Mouse (Mus musculus) MEL (cell line): ENCODE results near the gene Pgap3. TPM values are rescaled to one million over a fixed set of nuclear protein-coding genes. Genes with fewer than 3 reads are reported as not detected.
A peak's percentile ranks its signal among the peaks of the same experiment; 100 is the strongest.

Experiments used
- DNase-seq: peaks from one replicate; pipeline ENCODE4 v3.0.0; 2011; ENCODE audit warnings: low read depth, low spot score
- H3K27ac ChIP-seq: 2 replicates; pipeline ENCODE4 v1.5.1; 2012; ENCODE audit warnings: low read depth, mild to moderate bottlenecking, control low read depth, low read length, moderate library complexity; ENCODE audit not compliant: control insufficient read depth
- H3K27me3 ChIP-seq, 2 experiments: fragments of 150-350 bp in 1 of 2; sonication (generic) in 1 of 2; 2 replicates each; pipeline ENCODE4 v1.6.1; 2012; ENCODE audit warnings: low read length in 2 of 2, mild to moderate bottlenecking in 2 of 2, improper control_type of control experiment in 1 of 2, moderate library complexity in 1 of 2; ENCODE audit not compliant: insufficient read depth in 2 of 2, control insufficient read depth in 1 of 2
- H3K36me3 ChIP-seq, 2 experiments: 2 replicates each; pipeline ENCODE4 v1.6.1; 2012 to 2014; ENCODE audit warnings: low read length in 2 of 2, improper control_type of control experiment in 1 of 2, inconsistent platforms in 1 of 2, mild to moderate bottlenecking in 1 of 2; ENCODE audit not compliant: insufficient read depth in 2 of 2, control insufficient read depth in 1 of 2
- H3K4me1 ChIP-seq, 2 experiments: fragments of 150-350 bp in 1 of 2; sonication (generic) in 1 of 2; 2 replicates each; pipeline ENCODE4 v1.6.1; 2012; ENCODE audit warnings: low read length in 2 of 2, improper control_type of control experiment in 1 of 2, mild to moderate bottlenecking in 1 of 2; ENCODE audit not compliant: insufficient read depth in 2 of 2, control insufficient read depth in 1 of 2
- H3K4me3 ChIP-seq, 2 experiments: fragments of 150-350 bp in 1 of 2; sonication (generic) in 1 of 2; 2 replicates each; pipeline ENCODE4 v1.5.1; 2012; ENCODE audit warnings: low read depth in 2 of 2, low read length in 2 of 2, mild to moderate bottlenecking in 2 of 2, moderate library complexity in 2 of 2, control low read depth in 1 of 2, improper control_type of control experiment in 1 of 2; ENCODE audit not compliant: control insufficient read depth in 1 of 2, insufficient read depth in 1 of 2
- H3K79me2 ChIP-seq: 2 replicates; pipeline ENCODE4 v1.6.1; 2012; ENCODE audit warnings: mild to moderate bottlenecking, low read length, moderate library complexity; ENCODE audit not compliant: control insufficient read depth, poor library complexity, insufficient read depth
- H3K9ac ChIP-seq: 2 replicates; pipeline ENCODE4 v1.6.1; 2012; ENCODE audit warnings: low read depth, mild to moderate bottlenecking, control low read depth, low read length, moderate library complexity; ENCODE audit not compliant: control insufficient read depth, poor library complexity, severe bottlenecking
- H3K9me3 ChIP-seq: fragments of 150-350 bp; sonication (generic); replicated peaks from 2 replicates; pipeline ENCODE4 v1.6.1; 2012; ENCODE audit warnings: mild to moderate bottlenecking, low read length, improper control_type of control experiment, moderate library complexity; ENCODE audit not compliant: insufficient read depth
- BHLHE40 ChIP-seq: IDR thresholded peaks from 2 replicates; pipeline ENCODE4 v1.6.1; 2012; ENCODE audit warnings: low read depth, mild to moderate bottlenecking, inconsistent platforms, low read length, improper control_type of control experiment, borderline replicate concordance
- CHD1 ChIP-seq: IDR thresholded peaks from 2 replicates; pipeline ENCODE4 v1.6.1; 2012; ENCODE audit warnings: low read depth, mild to moderate bottlenecking, inconsistent platforms, low read length, improper control_type of control experiment
- CHD2 ChIP-seq: IDR thresholded peaks from 2 replicates; pipeline ENCODE4 v1.6.1; 2011; ENCODE audit warnings: low read length, improper control_type of control experiment
- ELF1 ChIP-seq: IDR thresholded peaks from 2 replicates; pipeline ENCODE4 v1.6.1; 2014; ENCODE audit warnings: low read depth, mild to moderate bottlenecking, inconsistent platforms, low read length, improper control_type of control experiment, moderate library complexity
- EP300 ChIP-seq, 2 experiments: IDR thresholded peaks; 2 replicates each; pipeline ENCODE4 v1.6.1; 2011; ENCODE audit warnings: improper control_type of control experiment in 2 of 2, low read length in 2 of 2, low read depth in 1 of 2, mild to moderate bottlenecking in 1 of 2
- ETS1 ChIP-seq: IDR thresholded peaks from 2 replicates; pipeline ENCODE4 v1.6.1; 2012; ENCODE audit warnings: low read depth, mild to moderate bottlenecking, inconsistent platforms, low read length, improper control_type of control experiment, moderate library complexity
- GATA1 ChIP-seq: IDR thresholded peaks from 2 replicates; pipeline ENCODE4 v1.6.1; 2011; ENCODE audit warnings: low read depth, low read length, improper control_type of control experiment
- JUND ChIP-seq: IDR thresholded peaks from 2 replicates; pipeline ENCODE4 v1.6.1; 2011; ENCODE audit warnings: low read depth, mild to moderate bottlenecking, improper control_type of control experiment, low read length
- KAT2A ChIP-seq: conservative IDR thresholded peaks from 2 replicates; pipeline ENCODE4 v1.6.1; 2012; ENCODE audit warnings: low read depth, low read length, improper control_type of control experiment, inconsistent platforms
- MAZ ChIP-seq: IDR thresholded peaks from 2 replicates; pipeline ENCODE4 v1.6.1; 2012; ENCODE audit warnings: low read depth, mild to moderate bottlenecking, inconsistent platforms, low read length, improper control_type of control experiment
- MEF2A ChIP-seq: IDR thresholded peaks from 2 replicates; pipeline ENCODE4 v1.6.1; 2014; ENCODE audit warnings: low read depth, mild to moderate bottlenecking, inconsistent platforms, low read length, improper control_type of control experiment; ENCODE audit not compliant: poor library complexity, insufficient replicate concordance, severe bottlenecking; ENCODE audit errors: extremely low read depth
- MXI1 ChIP-seq: IDR thresholded peaks from 2 replicates; pipeline ENCODE4 v1.6.1; 2011; ENCODE audit warnings: mild to moderate bottlenecking, low read depth, low read length, improper control_type of control experiment
- MYB ChIP-seq: IDR thresholded peaks from 2 replicates; pipeline ENCODE4 v1.6.1; 2011; ENCODE audit warnings: mild to moderate bottlenecking, low read depth, low read length, improper control_type of control experiment
- NELFE ChIP-seq: IDR thresholded peaks from 2 replicates; pipeline ENCODE4 v1.6.1; 2011; ENCODE audit warnings: low read depth, low read length, improper control_type of control experiment
- POLR2A ChIP-seq, 2 experiments: IDR thresholded peaks; 2 replicates each; pipeline ENCODE4 v1.6.1; 2011 to 2012; ENCODE audit warnings: low read length in 2 of 2, mild to moderate bottlenecking in 2 of 2, control low read depth in 1 of 2, improper control_type of control experiment in 1 of 2, low read depth in 1 of 2, moderate library complexity in 1 of 2; ENCODE audit not compliant: control insufficient read depth in 1 of 2, insufficient read depth in 1 of 2, poor library complexity in 1 of 2
- POLR2AphosphoS5 ChIP-seq: IDR thresholded peaks from 2 replicates; pipeline ENCODE4 v1.6.1; 2012; ENCODE audit warnings: low read depth, borderline replicate concordance, mild to moderate bottlenecking, inconsistent platforms, low read length, moderate library complexity, mixed read lengths
- RAD21 ChIP-seq: IDR thresholded peaks from 2 replicates; pipeline ENCODE4 v1.6.1; 2011; ENCODE audit warnings: mild to moderate bottlenecking, low read depth, low read length, improper control_type of control experiment
- RCOR1 ChIP-seq: IDR thresholded peaks from 2 replicates; pipeline ENCODE4 v1.6.1; 2012; ENCODE audit warnings: low read depth, mild to moderate bottlenecking, inconsistent platforms, low read length, improper control_type of control experiment
- SIN3A ChIP-seq: IDR thresholded peaks from 2 replicates; pipeline ENCODE4 v1.6.1; 2012; ENCODE audit warnings: low read length, improper control_type of control experiment, inconsistent platforms
- SMC3 ChIP-seq: IDR thresholded peaks from 2 replicates; pipeline ENCODE4 v1.6.1; 2011; ENCODE audit warnings: low read depth, low read length, improper control_type of control experiment
- TAL1 ChIP-seq: IDR thresholded peaks from 2 replicates; pipeline ENCODE4 v1.6.1; 2012; ENCODE audit warnings: mild to moderate bottlenecking, inconsistent platforms, low read length, moderate library complexity, mixed read lengths
- TBP ChIP-seq: IDR thresholded peaks from 2 replicates; pipeline ENCODE4 v1.8.0; 2011; ENCODE audit warnings: low read depth, low read length, improper control_type of control experiment
- TCF12 ChIP-seq: IDR thresholded peaks from 2 replicates; pipeline ENCODE4 v1.6.1; 2014; ENCODE audit warnings: low read depth, mild to moderate bottlenecking, inconsistent platforms, low read length, improper control_type of control experiment, moderate library complexity
- UBTF ChIP-seq: IDR thresholded peaks from 2 replicates; pipeline ENCODE4 v1.6.1; 2012; ENCODE audit warnings: low read depth, mild to moderate bottlenecking, inconsistent platforms, low read length, improper control_type of control experiment, moderate library complexity, borderline replicate concordance; ENCODE audit not compliant: insufficient read depth
- USF1 ChIP-seq: IDR thresholded peaks from 2 replicates; pipeline ENCODE4 v1.6.1; 2014; ENCODE audit warnings: low read depth, mild to moderate bottlenecking, inconsistent platforms, low read length, improper control_type of control experiment, moderate library complexity
- USF2 ChIP-seq, 2 experiments: IDR thresholded peaks; 2 replicates each; pipeline ENCODE4 v1.6.1; 2011 to 2012; ENCODE audit warnings: improper control_type of control experiment in 2 of 2, low read length in 2 of 2, borderline replicate concordance in 1 of 2, inconsistent platforms in 1 of 2, low read depth in 1 of 2, mild to moderate bottlenecking in 1 of 2; ENCODE audit not compliant: insufficient read depth in 1 of 2
- ZC3H11A ChIP-seq: IDR thresholded peaks from 2 replicates; pipeline ENCODE4 v1.6.1; 2012; ENCODE audit warnings: low read depth, mild to moderate bottlenecking, inconsistent platforms, low read length, improper control_type of control experiment
- ZKSCAN1 ChIP-seq: IDR thresholded peaks from 2 replicates; pipeline ENCODE4 v1.6.1; 2012; ENCODE audit warnings: low read depth, mild to moderate bottlenecking, inconsistent platforms, low read length, improper control_type of control experiment, moderate library complexity
- ZMIZ1 ChIP-seq: IDR thresholded peaks from 2 replicates; pipeline ENCODE4 v1.6.1; 2012; ENCODE audit warnings: low read depth, mild to moderate bottlenecking, inconsistent platforms, low read length, improper control_type of control experiment, moderate library complexity
- ZNF384 ChIP-seq: IDR thresholded peaks from 2 replicates; pipeline ENCODE4 v1.6.1; 2012; ENCODE audit warnings: low read depth, mild to moderate bottlenecking, inconsistent platforms, low read length, improper control_type of control experiment
- polyA plus RNA-seq, 2 experiments: library from polyadenylated mRNA; stranded (reverse) in 1 of 2; unstranded in 1 of 2; fragments of >175 nt in 1 of 2; fragments of >200 nt in 1 of 2; gene quantifications; 2 replicates each; pipeline versions ENCODE4 v1.2.1 to v1.2.4; 2012; ENCODE audit warnings: low replicate concordance in 2 of 2, low read depth in 1 of 2; ENCODE audit not compliant: insufficient read length in 2 of 2, insufficient read depth in 1 of 2, missing spikeins in 1 of 2
- total RNA-seq: library from RNA; depleted of rRNA; stranded (reverse); fragments of 300-350 nt; gene quantifications from 2 replicates; pipeline ENCODE4 v1.2.3, GENCODE M21; 2012

Gene Pgap3
- total and polyA plus RNA-seq, 3 experiments = 7.4 to 8.4 TPM; not detected in 1

DNA sequence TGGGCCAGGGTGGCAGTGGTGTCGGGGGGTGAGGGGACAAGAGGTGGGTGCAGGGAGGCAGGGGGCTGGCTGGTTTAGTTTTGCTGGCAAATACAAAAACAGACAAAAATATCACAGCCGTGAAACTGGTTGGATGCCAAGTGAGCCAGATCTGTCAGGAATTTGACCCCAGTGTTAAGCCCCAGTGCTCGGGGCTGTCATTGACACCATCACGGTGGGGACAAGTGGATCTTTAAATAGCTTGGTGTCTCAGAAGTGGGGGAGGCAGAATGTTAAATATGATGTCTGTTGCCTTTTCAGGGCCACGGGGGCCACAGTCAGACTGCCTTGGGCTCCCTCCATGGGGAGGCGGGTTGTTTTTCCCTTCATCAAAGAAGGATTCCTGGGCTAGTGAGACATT is 6.0 kb downstream of the Pgap3 start:
- TF ChIP-seq ZNF384 (no peak), MAZ (no peak), MEF2A (no peak), CHD2 (no peak), GATA1 (no peak)
- TF ChIP-seq, all 39 proteins: peak for 0
- no peaks in the 10 kb centered on the region for H3K79me2 ChIP-seq
- H3K4me3 ChIP-seq = no peak overlapping the region
- H3K9ac ChIP-seq = peak overlapping the region; percentile 53; the same call in 1 of the 2 replicates
- DNase-seq = peak; percentile 44
- H3K4me1 ChIP-seq = peaks cover 21 to 40% of the 10 kb centered on the region in 2 experiments
- no peaks in the 10 kb centered on the region for H3K9me3 ChIP-seq
- no peaks in the 10 kb centered on the region for H3K27me3 ChIP-seq
- peaks cover 0 to 26% of the 10 kb centered on the region in 2 experiments; a peak in 2 of 4 replicates for H3K36me3 ChIP-seq
- peak overlapping the region; percentile 79 for H3K27ac ChIP-seq

DNA sequence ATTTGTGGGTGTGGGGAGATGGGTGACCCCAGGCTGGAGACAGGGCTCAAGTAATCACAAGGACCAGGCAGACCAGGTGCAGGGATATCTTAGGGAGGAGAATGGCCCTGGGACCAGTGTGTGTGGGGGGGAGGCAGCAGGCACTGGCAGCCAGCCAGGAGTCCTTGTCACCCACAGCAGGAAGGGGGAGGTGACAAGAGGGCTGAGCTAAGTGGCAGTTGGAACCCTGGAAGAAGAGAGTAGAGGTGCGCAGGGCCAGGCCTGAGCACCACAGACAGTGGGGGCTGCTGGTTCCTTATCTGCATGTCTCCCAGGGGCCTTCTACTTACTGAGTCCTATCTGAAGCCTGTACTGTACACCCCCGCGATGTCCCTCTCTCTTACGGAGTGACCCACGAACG is 7.0 kb downstream of the Pgap3 start:
- Histone ChIP-seq H3K9me3 (no peaks in the 10 kb centered on the region), H3K4me3 (peak overlapping the region; percentile 11 to 27), H3K27me3 (no peaks in the 10 kb centered on the region), H3K79me2 (no peaks in the 10 kb centered on the region), H3K36me3 (peaks cover 0 to 26% of the 10 kb centered on the region in 2 experiments; a peak in 2 of 4 replicates), H3K27ac (peak overlapping the region; percentile 79), H3K4me1 (peaks cover 21 to 45% of the 10 kb centered on the region in 2 experiments), H3K9ac (peak overlapping the region; percentile 53)
- peak; percentile 96 for DNase-seq
- TF ChIP-seq BHLHE40 (peak; percentile 31; the same call in 1 of the 2 replicates), SMC3 (no peak), ETS1 (peak; percentile 72), POLR2AphosphoS5 (0 out of 2 replicates have a peak, but pooled peaks have one; percentile 28), CHD2 (no peak), MEF2A (no peak), GATA1 (peak; percentile 87), RAD21 (no peak), ZMIZ1 (peak; percentile 31; the same call in 1 of the 2 replicates), TCF12 (peak; percentile 88), TBP (peak; percentile 75), TAL1 (peak; percentile 70), EP300 (IDR thresholded peaks at IDR 0.05; ENCODE audit: low read depth in 1 of 2, low read length in 2 of 2) (peak; percentile 77 to 90), JUND (no peak), ELF1 (peak; percentile 43; the same call in 1 of the 2 replicates), ZC3H11A (no peak), RCOR1 (peak; percentile 41; the same call in 1 of the 2 replicates), UBTF (no peak), MYB (peak; percentile 88), USF1 (peak; percentile 16; the same call in 1 of the 2 replicates), NELFE (peak; percentile 89), POLR2A (IDR thresholded peaks at IDR 0.05; ENCODE audit: control insufficient read depth in 1 of 2, insufficient read depth in 1 of 2, low read depth in 1 of 2, low read length in 2 of 2, poor library complexity in 1 of 2) (peak in 1 of 2 experiments; percentile 93; a peak in 2 of 4 replicates), SIN3A (peak; percentile 88), CHD1 (no peak), MXI1 (no peak), KAT2A (no peak), USF2 (IDR thresholded peaks at IDR 0.05; ENCODE audit: borderline replicate concordance in 1 of 2, insufficient read depth in 1 of 2, low read depth in 1 of 2, low read length in 2 of 2) (no peak), ZKSCAN1 (no peak)
